Mouse (Mus musculus) lung, postnatal 0 days (tissue): Measurements from ENCODE around the gene Dcst1.

ENCODE experiments used
- CTCF ChIP-seq: IDR thresholded peaks from 2 replicates; pipeline ENCODE4 v1.5.1; 2016; ENCODE audit warnings: antibody characterized with exemption, mild to moderate bottlenecking
- EP300 ChIP-seq: IDR thresholded peaks from 2 replicates; pipeline ENCODE4 v1.6.1; 2016; ENCODE audit warnings: antibody characterized with exemption, mild to moderate bottlenecking, control low read depth

GRCm38 (mm10) chr3:89304440-89304839 lies 60.6 kb downstream of the Dcst1 start:
- TF ChIP-seq CTCF = no peak
- no peak for TF ChIP-seq EP300
